Mouse (Mus musculus): ENCODE measurements around the gene Fam69a.

- TF ChIP-seq GATA1 (IDR thresholded peaks at IDR 0.05; ENCODE audit: borderline replicate concordance, low read length): no peak
- no peak for TF ChIP-seq FLI1 (IDR thresholded peaks at IDR 0.05; ENCODE audit: low read length)
Measured at GRCm38 (mm10) chr5:107880710-107881109, 106.2 kb downstream of the Fam69a start.
